Comparison of ENCODE assay signal across 8 mouse cellular contexts in the genomic region with DNA sequence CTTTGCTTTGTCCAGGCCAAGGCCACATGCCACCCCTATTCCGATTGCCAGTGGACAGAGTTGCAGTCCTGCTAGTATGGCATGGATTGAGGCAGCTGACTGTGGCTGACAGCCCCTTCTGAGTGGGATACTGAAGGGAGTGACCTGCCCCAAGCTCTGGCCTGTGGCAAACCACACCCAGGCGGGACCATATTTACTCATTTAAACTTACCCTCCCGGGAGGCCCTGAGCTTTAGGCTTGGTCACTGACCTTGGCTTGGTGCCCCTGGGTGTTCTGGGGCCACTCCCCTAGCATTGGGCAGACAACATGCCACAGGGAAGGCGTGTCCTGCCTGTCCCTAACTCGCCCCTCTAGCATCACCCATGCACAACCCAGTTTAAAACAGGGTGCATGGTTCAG. TPM values are rescaled to one million over a fixed set of nuclear protein-coding genes. Genes with fewer than 3 reads are reported as not detected.
A peak's percentile ranks its signal among the peaks of the same experiment; 100 is the strongest.
DNase-seq lines count a peak whose midpoint lies in the region; ATAC-seq and TF ChIP-seq lines count a peak whose summit lies in the region.

No protein-coding gene starts in this region.

- H3K27ac ChIP-seq in left cerebral cortex, adult 2 months = peak overlapping the region; percentile 95
- H3K27ac ChIP-seq in cortical plate, adult 2 months (ENCODE audit: insufficient read depth, low read length) = peak overlapping the region; percentile 45
- H3K27ac ChIP-seq in hindbrain, embryonic 10.5 days = peak overlapping the region; percentile 93
- peak overlapping the region; percentile 19; the same call in 1 of the 2 replicates for H3K27ac ChIP-seq in lung, embryonic 16.5 days (ENCODE audit: low read length)
- peak overlapping the region; percentile 7; the same call in 1 of the 2 replicates for H3K27ac ChIP-seq in stomach, embryonic 16.5 days (ENCODE audit: low read length)

- no peak for DNase-seq in left cerebral cortex, adult 2 months (ENCODE audit: extremely low spot score in 1 of 2, low spot score in 2 of 2)
- DNase-seq in left cerebral cortex, postnatal 14 days (ENCODE audit: low spot score in 2 of 2) = no peak
- no peak for DNase-seq in hindbrain, embryonic 10.5 days (ENCODE audit: low spot score)
- DNase-seq in yolk sac, embryonic 10.5 days (ENCODE audit: low spot score) = no peak

- TF ChIP-seq CTCF in left cerebral cortex, adult 2 months (IDR thresholded peaks at IDR 0.05) = no peak
- TF ChIP-seq CTCF in cortical plate, adult 2 months (IDR thresholded peaks at IDR 0.05; ENCODE audit: extremely low read depth, insufficient read depth, low read length) = no peak

- 65% methylated on average over 5 of the region's 5 CpGs for WGBS in hindbrain, embryonic 10.5 days
- WGBS in lung, embryonic 16.5 days = 51% methylated on average over 5 of the region's 5 CpGs
- 47% methylated on average over 5 of the region's 5 CpGs for WGBS in stomach, embryonic 16.5 days

- intact Hi-C loops in left cerebral cortex, adult 2 months (cut with DNase I) = no loop called here
- intact Hi-C loops in left cerebral cortex, postnatal 14 days (cut with DNase I) = no loop called here

- no peaks in the 10 kb centered on the region for H3K36me3 ChIP-seq in hindbrain, embryonic 10.5 days
- H3K36me3 ChIP-seq in lung, embryonic 16.5 days (ENCODE audit: control insufficient read depth, insufficient read depth, low read length) = no peaks in the 10 kb centered on the region
- H3K36me3 ChIP-seq in stomach, embryonic 16.5 days (ENCODE audit: control insufficient read depth, insufficient read depth, low read length) = no peaks in the 10 kb centered on the region

- TF ChIP-seq POLR2A in cortical plate, adult 2 months (IDR thresholded peaks at IDR 0.05; ENCODE audit: extremely low read depth, insufficient read depth, low read length) = no peak

- peak overlapping the region; percentile 25; the same call in 1 of the 2 replicates for H3K9ac ChIP-seq in lung, embryonic 16.5 days (ENCODE audit: low read length)
- H3K9ac ChIP-seq in stomach, embryonic 16.5 days (ENCODE audit: low read length) = peak overlapping the region; percentile 95; the same call in 1 of the 2 replicates

- peaks cover 8% of the 10 kb centered on the region for H3K27me3 ChIP-seq in hindbrain, embryonic 10.5 days (ENCODE audit: insufficient read depth, poor library complexity, severe bottlenecking)
- H3K27me3 ChIP-seq in lung, embryonic 16.5 days (ENCODE audit: control insufficient read depth, insufficient read depth, low read depth, low read length) = no peaks in the 10 kb centered on the region
- H3K27me3 ChIP-seq in stomach, embryonic 16.5 days (ENCODE audit: control insufficient read depth, insufficient read depth, low read length) = no peaks in the 10 kb centered on the region

- H3K4me3 ChIP-seq in left cerebral cortex, adult 2 months = peak overlapping the region; percentile 98
- H3K4me3 ChIP-seq in cortical plate, adult 2 months (ENCODE audit: insufficient read depth, low read length) = peak overlapping the region; percentile 83; the same call in 1 of the 2 replicates
- peak overlapping the region; percentile 70; the same call in 1 of the 2 replicates for H3K4me3 ChIP-seq in hindbrain, embryonic 10.5 days
- H3K4me3 ChIP-seq in lung, embryonic 16.5 days (ENCODE audit: low read length) = no peak overlapping the region
- no peak overlapping the region for H3K4me3 ChIP-seq in stomach, embryonic 16.5 days (replicated peaks; ENCODE audit: low read length)

- H3K4me2 ChIP-seq in lung, embryonic 16.5 days (ENCODE audit: low read depth, low read length) = no peak overlapping the region
- peak overlapping the region; percentile 74 for H3K4me2 ChIP-seq in stomach, embryonic 16.5 days (ENCODE audit: low read depth, low read length)

- H3K4me1 ChIP-seq in cortical plate, adult 2 months (ENCODE audit: control insufficient read depth, insufficient read depth, low read length) = peaks cover 40% of the 10 kb centered on the region
- H3K4me1 ChIP-seq in hindbrain, embryonic 10.5 days (replicated peaks) = peaks cover 100% of the 10 kb centered on the region
- H3K4me1 ChIP-seq in lung, embryonic 16.5 days (replicated peaks; ENCODE audit: control insufficient read depth, insufficient read depth, low read length) = peaks cover 68% of the 10 kb centered on the region
- H3K4me1 ChIP-seq in stomach, embryonic 16.5 days (ENCODE audit: control insufficient read depth, insufficient read depth, low read length) = peaks cover 76% of the 10 kb centered on the region

- no peak for ATAC-seq in lung, embryonic 16.5 days (ENCODE audit: low read depth)
- ATAC-seq in stomach, embryonic 16.5 days (ENCODE audit: insufficient read depth, low FRiP score) = no peak
- no peak for ATAC-seq in megakaryocyte progenitor cell, adult 5-6 weeks (replicated peaks; ENCODE audit: poor library complexity)

- H3K9me3 ChIP-seq in hindbrain, embryonic 10.5 days = no peaks in the 10 kb centered on the region
- no peaks in the 10 kb centered on the region for H3K9me3 ChIP-seq in lung, embryonic 16.5 days (ENCODE audit: control insufficient read depth, low read length)
- H3K9me3 ChIP-seq in stomach, embryonic 16.5 days (replicated peaks; ENCODE audit: control insufficient read depth, low read length) = no peaks in the 10 kb centered on the region

RNA-seq across cellular contexts. Expression of a gene that starts 3.8 kb away (rescaled TPM):
- total RNA-seq in left cerebral cortex, adult 2 months (2021) = 100 to 1,000 TPM; 223 to 225 TPM
- total RNA-seq in left cerebral cortex, postnatal 14 days (2021) = 100 to 1,000 TPM; 196 to 201 TPM
- 128 and 131 TPM in 2 replicates for polyA plus RNA-seq in cortical plate, adult 2 months (2012; rRNA removed)
- 10.2 and 15.1 TPM in 2 replicates for polyA plus RNA-seq in hindbrain, embryonic 10.5 days (2016; fragmentation: Nextera tagmentation; extraction: Ambion mirVana)
- 19.9 and 22.9 TPM in 2 replicates for polyA plus RNA-seq in lung, embryonic 16.5 days (2015; fragmentation: Nextera tagmentation; extraction: Ambion mirVana)
- polyA plus RNA-seq in stomach, embryonic 16.5 days (2015; fragmentation: Nextera tagmentation; extraction: Ambion mirVana) = 15.4 and 18.2 TPM in 2 replicates
- 82.5 and 95.7 TPM in 2 replicates for total RNA-seq in megakaryocyte progenitor cell, adult 5-6 weeks (2015)
- total RNA-seq in megakaryocyte progenitor cell, adult 5-6 weeks (2017) = 49.6 and 52.8 TPM in 2 replicates

Comparison
In these comparisons a context has a peak if more than half of its experiments do, and no peak if none do; other contexts are left out.
1. H3K27ac ChIP-seq: peak in every context shown above with its lines; median percentile 95 in left cerebral cortex, adult 2 months; 93 in hindbrain, embryonic 10.5 days; 45 in cortical plate, adult 2 months; 19 in lung, embryonic 16.5 days; 7 in stomach, embryonic 16.5 days.
2. H3K4me3 ChIP-seq: peak in left cerebral cortex, adult 2 months (single experiment), cortical plate, adult 2 months (single experiment) and hindbrain, embryonic 10.5 days (single experiment); none in lung, embryonic 16.5 days (single experiment) and stomach, embryonic 16.5 days (single experiment).